In genomic region chr4:134365280-134365679, GRCm38 (mm10) we compare ENCODE assay signal across 33 mouse cellular contexts. TPM values are rescaled to one million over a fixed set of nuclear protein-coding genes. Genes with fewer than 3 reads are reported as not detected.
A peak's percentile ranks its signal among the peaks of the same experiment; 100 is the strongest.
DNase-seq lines count a peak whose midpoint lies in the region; ATAC-seq lines count a peak whose summit lies in the region.
"Had no signal": no experiment of that assay in that cellular context is flagged by ENCODE, and none has a peak within 500 bp of the region (broad histone marks: within the 10 kb centered on the region; RNA-seq: fewer than 3 reads in every experiment).

No protein-coding gene starts in this region.

- intact Hi-C loops in left cerebral cortex, postnatal 10 days (cut with DNase I) = no loop called here

- H3K4me1 ChIP-seq in limb, embryonic 12.5 days (replicated peaks) = peaks cover 31% of the 10 kb centered on the region
- H3K4me1 ChIP-seq in limb, embryonic 10.5 days = peaks cover 38% of the 10 kb centered on the region
- no peaks in the 10 kb centered on the region for H3K4me1 ChIP-seq in embryonic facial prominence, embryonic 14.5 days (ENCODE audit: control insufficient read depth, insufficient read depth, low read length)
- H3K4me1 ChIP-seq in limb, embryonic 13.5 days = peaks cover 37% of the 10 kb centered on the region
- H3K4me1 ChIP-seq in midbrain, embryonic 10.5 days = peaks cover 8% of the 10 kb centered on the region
- H3K4me1 ChIP-seq: hindbrain, embryonic 12.5 days; midbrain, embryonic 15.5 days had no signal

- H3K36me3 ChIP-seq in limb, embryonic 12.5 days = no peaks in the 10 kb centered on the region
- H3K36me3 ChIP-seq in limb, embryonic 10.5 days = no peaks in the 10 kb centered on the region
- H3K36me3 ChIP-seq in embryonic facial prominence, embryonic 14.5 days (ENCODE audit: control insufficient read depth, insufficient read depth, low read length) = no peaks in the 10 kb centered on the region
- no peaks in the 10 kb centered on the region for H3K36me3 ChIP-seq in limb, embryonic 13.5 days
- H3K36me3 ChIP-seq in midbrain, embryonic 10.5 days = no peaks in the 10 kb centered on the region
- H3K36me3 ChIP-seq: heart, embryonic 13.5 days; hindbrain, embryonic 12.5 days; liver, embryonic 15.5 days; midbrain, embryonic 15.5 days; neural tube, embryonic 12.5 days had no signal

- DNase-seq in limb, embryonic 10.5 days (ENCODE audit: low spot score) = no peak
- peak; percentile 40 for DNase-seq in embryonic facial prominence, embryonic 14.5 days (ENCODE audit: low spot score)
- DNase-seq in midbrain, embryonic 10.5 days (ENCODE audit: low spot score) = no peak
- no peak for DNase-seq in left cerebral cortex, postnatal 10 days (ENCODE audit: extremely low spot score in 1 of 2, low spot score in 2 of 2)
- DNase-seq: adrenal gland, postnatal 10 days; cerebellum, adult 8-10 months; cerebellum, postnatal 25 days; gastrocnemius, adult 2 months; gastrocnemius, postnatal 36 days; heart, adult 2 months; heart, postnatal 10 days; kidney, postnatal 14 days; lung, embryonic 14.5 days; lung, postnatal 14 days; right cerebral cortex, adult 18-20 months; spleen, adult 18-20 months; thymus, adult 18-20 months had no signal

- peak overlapping the region; percentile 37; the same call in 1 of the 2 replicates for H3K27ac ChIP-seq in limb, embryonic 12.5 days
- H3K27ac ChIP-seq in limb, embryonic 10.5 days = no peak overlapping the region
- peak overlapping the region; percentile 52 for H3K27ac ChIP-seq in embryonic facial prominence, embryonic 14.5 days (replicated peaks; ENCODE audit: low read depth, low read length)
- H3K27ac ChIP-seq in limb, embryonic 13.5 days = peak overlapping the region; percentile 69; the same call in 1 of the 2 replicates
- no peak overlapping the region for H3K27ac ChIP-seq in midbrain, embryonic 10.5 days (replicated peaks)
- H3K27ac ChIP-seq: gastrocnemius, adult 2 months; heart, adult 2 months; heart, embryonic 13.5 days; hindbrain, embryonic 12.5 days; liver, embryonic 15.5 days; midbrain, embryonic 15.5 days; neural tube, embryonic 12.5 days; stomach, postnatal 0 days had no signal

- no peak for ATAC-seq in limb, embryonic 12.5 days (ENCODE audit: insufficient number of reproducible peaks, insufficient read depth, low FRiP score, low TSS enrichment, low read depth)
- no peak for ATAC-seq in embryonic facial prominence, embryonic 14.5 days (ENCODE audit: low read depth)
- ATAC-seq in limb, embryonic 13.5 days (ENCODE audit: low FRiP score, low read depth) = peak; percentile 57
- ATAC-seq in frontal cortex, adult (ENCODE audit: low TSS enrichment) = no peak
- ATAC-seq: forebrain, embryonic 14.5 days; intestine, postnatal 0 days; midbrain, embryonic 15.5 days had no signal

- H3K4me2 ChIP-seq in limb, embryonic 12.5 days = peak overlapping the region; percentile 20; the same call in 1 of the 2 replicates
- H3K4me2 ChIP-seq in embryonic facial prominence, embryonic 14.5 days (ENCODE audit: low read depth, low read length) = no peak overlapping the region
- H3K4me2 ChIP-seq in limb, embryonic 13.5 days (replicated peaks) = peak overlapping the region; percentile 38
- H3K4me2 ChIP-seq: heart, embryonic 13.5 days; hindbrain, embryonic 12.5 days; liver, embryonic 15.5 days; lung, embryonic 14.5 days; midbrain, embryonic 15.5 days; neural tube, embryonic 12.5 days had no signal

- no peaks in the 10 kb centered on the region for H3K9me3 ChIP-seq in limb, embryonic 12.5 days
- H3K9me3 ChIP-seq in limb, embryonic 10.5 days (replicated peaks) = no peaks in the 10 kb centered on the region
- no peaks in the 10 kb centered on the region for H3K9me3 ChIP-seq in embryonic facial prominence, embryonic 14.5 days (ENCODE audit: control insufficient read depth, low read length)
- H3K9me3 ChIP-seq in limb, embryonic 13.5 days = no peaks in the 10 kb centered on the region
- no peaks in the 10 kb centered on the region for H3K9me3 ChIP-seq in midbrain, embryonic 10.5 days (replicated peaks)
- H3K9me3 ChIP-seq: heart, embryonic 13.5 days; hindbrain, embryonic 12.5 days; liver, embryonic 15.5 days; midbrain, embryonic 15.5 days; neural tube, embryonic 12.5 days had no signal

- H3K9ac ChIP-seq in limb, embryonic 12.5 days (replicated peaks) = no peak overlapping the region
- no peak overlapping the region for H3K9ac ChIP-seq in embryonic facial prominence, embryonic 14.5 days (ENCODE audit: low read depth, low read length)
- H3K9ac ChIP-seq in limb, embryonic 13.5 days = no peak overlapping the region
- H3K9ac ChIP-seq: heart, embryonic 13.5 days; hindbrain, embryonic 12.5 days; liver, embryonic 15.5 days; lung, embryonic 14.5 days; midbrain, embryonic 15.5 days; neural tube, embryonic 12.5 days had no signal

- 36% methylated on average over 5 of the region's 5 CpGs for WGBS in limb, embryonic 12.5 days
- WGBS in limb, embryonic 10.5 days = 46% methylated on average over 5 of the region's 5 CpGs
- 18% methylated on average over 5 of the region's 5 CpGs for WGBS in embryonic facial prominence, embryonic 14.5 days
- 26% methylated on average over 5 of the region's 5 CpGs for WGBS in limb, embryonic 13.5 days
- 50% methylated on average over 5 of the region's 5 CpGs for WGBS in midbrain, embryonic 10.5 days

- H3K27me3 ChIP-seq in limb, embryonic 12.5 days = peaks cover 44% of the 10 kb centered on the region
- peaks cover 59% of the 10 kb centered on the region for H3K27me3 ChIP-seq in limb, embryonic 10.5 days (ENCODE audit: low read depth, poor library complexity, severe bottlenecking)
- H3K27me3 ChIP-seq in embryonic facial prominence, embryonic 14.5 days (replicated peaks; ENCODE audit: control insufficient read depth, insufficient read depth, low read length) = peaks cover 16% of the 10 kb centered on the region; the same call in 1 of the 2 replicates
- peaks cover 20% of the 10 kb centered on the region for H3K27me3 ChIP-seq in limb, embryonic 13.5 days
- H3K27me3 ChIP-seq in midbrain, embryonic 10.5 days (ENCODE audit: low read depth, poor library complexity, severe bottlenecking) = peaks cover 85% of the 10 kb centered on the region
- H3K27me3 ChIP-seq: CH12.LX had no signal

- H3K4me3 ChIP-seq in limb, embryonic 12.5 days (replicated peaks) = no peak overlapping the region
- no peak overlapping the region for H3K4me3 ChIP-seq in limb, embryonic 10.5 days
- H3K4me3 ChIP-seq in embryonic facial prominence, embryonic 14.5 days (ENCODE audit: low read depth, low read length) = no peak overlapping the region
- H3K4me3 ChIP-seq in limb, embryonic 13.5 days = no peak overlapping the region
- no peak overlapping the region for H3K4me3 ChIP-seq in midbrain, embryonic 10.5 days
- H3K4me3 ChIP-seq: gastrocnemius, adult 2 months; heart, adult 2 months; heart, embryonic 13.5 days; hindbrain, embryonic 12.5 days; liver, embryonic 15.5 days; midbrain, embryonic 15.5 days; neural tube, embryonic 12.5 days had no signal

RNA-seq across cellular contexts. Expression of gene Extl1, which starts 18.4 kb away (rescaled TPM):
- polyA plus RNA-seq in limb, embryonic 12.5 days (2016; fragmentation: Nextera tagmentation; extraction: Ambion mirVana) = 3.4 and 4.1 TPM in 2 replicates
- 0.44 and 0.75 TPM in 2 replicates for polyA plus RNA-seq in limb, embryonic 10.5 days (2016; fragmentation: Nextera tagmentation; extraction: Ambion mirVana)
- polyA plus RNA-seq in embryonic facial prominence, embryonic 14.5 days (2014; fragmentation: Nextera tagmentation; extraction: Ambion mirVana) = 3.1 and 3.6 TPM in 2 replicates
- 8.3 and 9.2 TPM in 2 replicates for polyA plus RNA-seq in limb, embryonic 13.5 days (2015; fragmentation: Nextera tagmentation; extraction: Ambion mirVana)
- polyA plus RNA-seq in midbrain, embryonic 10.5 days (2016; fragmentation: Nextera tagmentation; extraction: Ambion mirVana) = 0.23 and 0.39 TPM in 2 replicates
- total RNA-seq in left cerebral cortex, postnatal 10 days (2021) = 10 to 100 TPM; 29.6 to 31.2 TPM

RNA-seq across cellular contexts. Expression of gene Slc30a2, which starts 22.3 kb away (rescaled TPM):
- polyA plus RNA-seq in limb, embryonic 12.5 days (2016; fragmentation: Nextera tagmentation; extraction: Ambion mirVana) = 0.06 and 0.15 TPM in 2 replicates
- polyA plus RNA-seq in limb, embryonic 10.5 days (2016; fragmentation: Nextera tagmentation; extraction: Ambion mirVana) = not detected in 2 replicates
- 0.13 and 0.42 TPM in 2 replicates for polyA plus RNA-seq in embryonic facial prominence, embryonic 14.5 days (2014; fragmentation: Nextera tagmentation; extraction: Ambion mirVana)
- polyA plus RNA-seq in limb, embryonic 13.5 days (2015; fragmentation: Nextera tagmentation; extraction: Ambion mirVana) = 0.18 and 0.24 TPM in 2 replicates
- polyA plus RNA-seq in midbrain, embryonic 10.5 days (2016; fragmentation: Nextera tagmentation; extraction: Ambion mirVana) = 0.10 TPM in 1 of 2 replicates, not detected in the other
- not detected for total RNA-seq in left cerebral cortex, postnatal 10 days (2021)
- total RNA-seq: layer of hippocampus, postnatal 10 days; left cerebral cortex, postnatal 25 days had no signal
- polyA plus RNA-seq: hindbrain, embryonic 12.5 days; liver, adult 2 months; neural tube, embryonic 12.5 days had no signal

RNA-seq across cellular contexts. Expression of gene Pafah2, which starts 30.8 kb away (rescaled TPM):
- polyA plus RNA-seq in limb, embryonic 12.5 days (2016; fragmentation: Nextera tagmentation; extraction: Ambion mirVana) = 9.7 and 10.9 TPM in 2 replicates
- 8.1 and 8.6 TPM in 2 replicates for polyA plus RNA-seq in limb, embryonic 10.5 days (2016; fragmentation: Nextera tagmentation; extraction: Ambion mirVana)
- 11.8 and 12.5 TPM in 2 replicates for polyA plus RNA-seq in embryonic facial prominence, embryonic 14.5 days (2014; fragmentation: Nextera tagmentation; extraction: Ambion mirVana)
- polyA plus RNA-seq in limb, embryonic 13.5 days (2015; fragmentation: Nextera tagmentation; extraction: Ambion mirVana) = 11.3 and 12.9 TPM in 2 replicates
- 7.2 and 8.9 TPM in 2 replicates for polyA plus RNA-seq in midbrain, embryonic 10.5 days (2016; fragmentation: Nextera tagmentation; extraction: Ambion mirVana)
- total RNA-seq in left cerebral cortex, postnatal 10 days (2021) = 10 to 100 TPM; 11.3 to 12.9 TPM

RNA-seq across cellular contexts. Expression of gene Trim63, which starts 50.4 kb away (rescaled TPM):
- polyA plus RNA-seq in limb, embryonic 12.5 days (2016; fragmentation: Nextera tagmentation; extraction: Ambion mirVana) = 3.3 and 3.6 TPM in 2 replicates
- polyA plus RNA-seq in limb, embryonic 10.5 days (2016; fragmentation: Nextera tagmentation; extraction: Ambion mirVana) = 0.30 and 0.95 TPM in 2 replicates
- polyA plus RNA-seq in embryonic facial prominence, embryonic 14.5 days (2014; fragmentation: Nextera tagmentation; extraction: Ambion mirVana) = 2.0 and 2.5 TPM in 2 replicates
- 5.3 and 6.2 TPM in 2 replicates for polyA plus RNA-seq in limb, embryonic 13.5 days (2015; fragmentation: Nextera tagmentation; extraction: Ambion mirVana)
- polyA plus RNA-seq in midbrain, embryonic 10.5 days (2016; fragmentation: Nextera tagmentation; extraction: Ambion mirVana) = 0.36 and 0.87 TPM in 2 replicates
- under 1 TPM; 0.66 to 0.87 TPM for total RNA-seq in left cerebral cortex, postnatal 10 days (2021)
- total RNA-seq: layer of hippocampus, adult 18-20 months had no signal
- polyA plus RNA-seq: forebrain, embryonic 14.5 days; liver, adult 2 months; lung, embryonic 14.5 days had no signal

Comparison
In these comparisons a context has a peak if more than half of its experiments do, and no peak if none do; other contexts are left out.
1. H3K27ac ChIP-seq: peak in limb, embryonic 12.5 days (single experiment), embryonic facial prominence, embryonic 14.5 days (single experiment) and limb, embryonic 13.5 days (single experiment); none in limb, embryonic 10.5 days (single experiment) and midbrain, embryonic 10.5 days (single experiment).